In the genomic region with DNA sequence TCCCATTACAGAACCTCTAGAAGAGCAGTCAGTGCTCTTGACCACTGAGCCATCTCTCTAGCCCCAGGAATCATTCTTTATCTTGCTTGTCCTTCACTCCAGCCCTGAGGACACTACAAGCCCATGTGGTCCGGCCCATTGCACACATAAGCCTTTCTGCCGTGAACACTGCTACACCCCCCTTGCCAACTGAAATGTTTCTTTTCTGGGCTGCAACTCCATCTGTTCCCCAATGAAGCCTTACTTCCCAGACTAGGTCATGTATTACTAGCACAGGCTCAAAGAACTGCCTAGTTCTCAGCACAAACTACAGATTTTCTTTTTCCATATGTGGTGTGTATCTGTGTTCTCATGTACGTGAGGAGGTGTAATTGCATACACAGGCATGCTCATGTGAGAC, we compare ENCODE assay signal across 10 mouse cellular contexts.
"Had no signal": no experiment of that assay in that cellular context is flagged by ENCODE, and none has a peak within 500 bp of the region (broad histone marks: within the 10 kb centered on the region; RNA-seq: fewer than 3 reads in every experiment).

No protein-coding gene starts in this region.

- DNase-seq: kidney, adult 2 months; kidney, postnatal 25 days; left cerebral cortex, postnatal 4 days; liver, postnatal 0 days; lung, embryonic 14.5 days; thymus, adult 2 months; thymus, postnatal 14 days; thymus, postnatal 4 days had no signal

- ATAC-seq: liver, postnatal 0 days; lung, postnatal 0 days; midbrain, embryonic 15.5 days had no signal
